Mouse (Mus musculus): ENCODE measurements around the gene Mthfd1. TPM values are rescaled to one million over a fixed set of nuclear protein-coding genes. Genes with fewer than 3 reads are reported as not detected.

Gene Mthfd1
- total and polyA plus RNA-seq, 3 experiments: 110 to 133 (median 112) TPM

DNA sequence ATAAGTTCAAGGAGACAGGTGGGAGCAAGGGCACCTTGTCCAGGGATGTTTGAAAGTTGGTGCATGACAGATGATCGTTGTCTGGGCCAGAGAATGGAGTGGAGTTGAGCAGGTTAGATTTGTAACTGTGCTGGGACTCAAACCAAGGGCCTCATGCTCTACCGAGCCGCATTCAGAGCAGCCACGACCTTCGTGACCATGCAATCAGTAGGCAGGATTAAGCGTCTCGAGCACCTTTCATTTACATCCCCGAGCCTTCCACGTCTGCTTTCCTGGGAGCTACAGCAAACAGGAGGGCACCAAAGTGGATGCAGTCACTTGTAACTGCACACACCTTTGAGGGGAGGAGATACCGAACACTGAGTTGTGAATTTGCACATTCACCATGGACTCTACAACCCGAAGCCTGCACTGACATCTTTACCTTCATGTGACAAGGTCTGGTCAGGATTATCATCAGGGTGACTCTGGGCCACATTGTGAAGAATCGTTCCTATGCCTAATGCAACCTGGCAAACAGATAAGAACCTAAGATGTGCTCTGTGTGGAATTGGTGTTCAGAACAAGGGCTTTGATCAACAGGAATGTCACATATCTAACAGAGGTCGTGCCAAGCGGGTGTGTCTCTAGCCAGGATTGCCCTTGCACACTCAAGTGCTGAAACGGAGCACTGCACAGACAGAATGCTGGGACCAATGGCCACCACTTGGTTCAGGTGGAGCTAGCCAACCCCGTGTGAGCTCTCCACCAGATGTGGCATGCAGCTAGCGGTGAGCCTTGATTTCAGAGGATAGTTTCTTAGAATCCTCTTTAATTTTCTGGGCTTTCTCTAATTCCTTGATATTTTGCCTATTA, 81.2 kb downstream of the Mthfd1 start:
- no peaks in the 10 kb centered on the region for H3K9me3 ChIP-seq (replicated peaks; ENCODE audit: low read length)
- peaks cover 0 to 10% of the 10 kb centered on the region in 2 experiments; a peak in 2 of 4 replicates for H3K4me1 ChIP-seq (ENCODE audit: control insufficient read depth in 1 of 2, insufficient read depth in 2 of 2)
- no peaks in the 10 kb centered on the region for H3K27me3 ChIP-seq (replicated peaks)
- in situ Hi-C loops (cut with MboI; ENCODE audit: low pct_ligation_motif_present, low pct_unique_long_range_greater_than_20kb, low sequenced_read_pairs): loop anchor here (10.0 to 25.0 kb wide), 2 partner anchors 72 to 324 kb away; no protein-coding TSS in a partner anchor
- peaks cover 0 to 13% of the 10 kb centered on the region in 2 experiments for H3K36me3 ChIP-seq (replicated peaks in 1 of 2; ENCODE audit: control insufficient read depth in 1 of 2, insufficient read depth in 1 of 2, low read length in 1 of 2)
- H3K4me3 ChIP-seq (replicated peaks in 1 of 3; ENCODE audit: low read depth in 2 of 3, low read length in 2 of 3, poor library complexity in 1 of 3): no peak overlapping the region
- H3K9ac ChIP-seq (ENCODE audit: insufficient read depth, low read depth): no peak overlapping the region
- dilution Hi-C loops (cut with MboI; ENCODE audit: extremely low pct_ligation_motif_present, extremely low pct_unique_long_range_greater_than_20kb, low sequenced_read_pairs): no loop called here
- no peaks in the 10 kb centered on the region for H3K79me2 ChIP-seq (replicated peaks; ENCODE audit: control insufficient read depth, extremely low read depth, insufficient read depth, poor library complexity, severe bottlenecking)
- TF ChIP-seq HCFC1 (IDR thresholded peaks at IDR 0.05; ENCODE audit: low read depth, low read length) (no peak), ZNF384 (IDR thresholded peaks at IDR 0.05; ENCODE audit: low read depth, low read length) (no peak), ZKSCAN1 (IDR thresholded peaks at IDR 0.05; ENCODE audit: borderline replicate concordance, low read depth, low read length) (no peak), POLR2AphosphoS2 (IDR thresholded peaks at IDR 0.05; ENCODE audit: low read depth, low read length) (no peak), JUN (IDR thresholded peaks at IDR 0.05; ENCODE audit: insufficient read depth, low read depth, low read length) (no peak), E2F4 (IDR thresholded peaks at IDR 0.05; ENCODE audit: insufficient replicate concordance, low read depth, low read length) (no peak), KAT2A (IDR thresholded peaks at IDR 0.05; ENCODE audit: insufficient replicate concordance, low read length) (no peak), GABPA (IDR thresholded peaks at IDR 0.05; ENCODE audit: insufficient replicate concordance, low read depth, low read length) (no peak), CTCF (conservative IDR thresholded peaks at IDR 0.05 in 1 of 2, IDR thresholded peaks at IDR 0.05 in 1 of 2; ENCODE audit: low read depth in 2 of 2, low read length in 2 of 2) (no peak), NRF1 (IDR thresholded peaks at IDR 0.05; ENCODE audit: low read depth, low read length) (no peak), NELFE (IDR thresholded peaks at IDR 0.05; ENCODE audit: low read depth, low read length) (no peak), MYC (IDR thresholded peaks at IDR 0.05; ENCODE audit: low read depth, low read length) (no peak), USF1 (IDR thresholded peaks at IDR 0.05; ENCODE audit: low read depth, low read length) (no peak), TBP (conservative IDR thresholded peaks at IDR 0.05; ENCODE audit: low read depth, low read length) (no peak), MEF2A (IDR thresholded peaks at IDR 0.05; ENCODE audit: borderline replicate concordance, low read depth, low read length) (no peak), JUND (conservative IDR thresholded peaks at IDR 0.05; ENCODE audit: low read depth, low read length) (no peak), MAX (IDR thresholded peaks at IDR 0.05; ENCODE audit: low read length) (no peak), CHD2 (IDR thresholded peaks at IDR 0.05; ENCODE audit: low read length) (no peak), ETS1 (conservative IDR thresholded peaks at IDR 0.05; ENCODE audit: low read depth, low read length) (no peak), TCF12 (IDR thresholded peaks at IDR 0.05; ENCODE audit: low read depth, low read length) (no peak)
- H3K27ac ChIP-seq (ENCODE audit: insufficient read depth, low read depth): no peak overlapping the region
- no peak for DNase-seq (ENCODE audit: extremely low read depth)
- no peak overlapping the region for H3K4me2 ChIP-seq (ENCODE audit: insufficient read depth, low read depth, poor library complexity, severe bottlenecking)

All from CH12.LX (cell line).